Mouse (Mus musculus): ENCODE results near the gene Gpr39.

The Gpr39 gene

DNA sequence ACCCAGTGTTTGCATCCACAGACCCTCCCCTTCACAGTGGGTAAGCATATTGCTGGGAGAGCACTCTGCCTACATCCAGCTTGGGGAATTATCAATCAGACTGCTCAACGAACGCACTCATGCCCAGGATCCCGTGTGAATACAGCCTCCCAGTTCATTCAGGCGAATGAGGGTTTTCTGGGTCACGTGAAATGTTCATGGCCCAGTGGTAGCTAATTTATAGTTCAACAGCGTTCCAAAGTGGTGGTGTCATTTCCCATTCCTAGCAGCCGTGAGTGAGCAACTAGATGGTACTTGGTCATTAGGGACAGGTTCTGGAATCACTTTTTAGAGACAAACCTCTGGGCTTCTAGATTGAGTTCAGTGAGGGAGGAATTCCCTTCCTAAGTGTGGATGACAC is 144.3 kb downstream of the Gpr39 start:
- no peak for DNase-seq

DNA sequence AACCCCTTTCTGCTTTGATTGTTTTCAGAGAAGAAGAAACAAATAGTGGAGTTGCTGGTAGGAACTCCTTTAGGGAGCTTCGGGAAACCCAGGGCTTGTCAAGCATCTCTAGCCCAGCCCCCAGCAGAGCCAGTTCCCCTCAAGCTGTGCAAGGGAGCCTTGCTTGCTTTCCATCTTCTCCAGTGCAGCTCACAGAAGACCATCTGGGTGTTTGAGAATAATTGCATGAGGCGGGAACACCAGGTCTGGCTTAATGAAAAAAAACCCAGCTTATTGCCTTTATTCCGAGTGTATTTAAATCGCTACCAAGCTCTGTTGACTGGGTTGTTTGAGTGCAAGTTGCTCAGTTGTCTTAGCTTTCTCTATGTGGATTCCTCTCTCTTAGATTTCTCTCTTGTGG is 146.8 kb downstream of the Gpr39 start:
- DNase-seq: no peak

- DNase-seq: no peak
These were observed 160.7 kb downstream of the Gpr39 start for GRCm38 (mm10) chr1:125837507-125837906.

GRCm38 (mm10) chr1:125839746-125840392 is 163.1 kb downstream of the Gpr39 start:
- DNase-seq: no peak

DNA sequence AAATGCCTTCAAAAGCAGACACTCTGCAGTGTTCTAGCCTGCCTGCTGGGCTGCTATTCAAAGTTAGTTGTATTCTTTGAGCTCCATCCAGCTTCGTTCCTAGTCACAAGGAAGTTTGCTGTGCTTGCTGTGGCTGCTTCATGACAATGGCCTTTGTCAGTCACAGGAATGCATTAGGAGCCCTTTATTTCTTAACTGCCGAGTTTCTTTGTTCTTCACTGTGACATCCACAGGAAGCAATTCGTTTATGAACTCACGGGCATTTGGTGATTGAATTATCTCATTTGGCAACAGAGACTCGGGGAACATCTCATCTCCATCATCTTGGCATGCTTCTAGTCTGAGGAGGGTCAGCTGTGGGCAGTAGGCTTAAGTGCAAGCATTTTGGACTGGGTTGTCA is 177.9 kb downstream of the Gpr39 start:
- no peak for DNase-seq

DNA sequence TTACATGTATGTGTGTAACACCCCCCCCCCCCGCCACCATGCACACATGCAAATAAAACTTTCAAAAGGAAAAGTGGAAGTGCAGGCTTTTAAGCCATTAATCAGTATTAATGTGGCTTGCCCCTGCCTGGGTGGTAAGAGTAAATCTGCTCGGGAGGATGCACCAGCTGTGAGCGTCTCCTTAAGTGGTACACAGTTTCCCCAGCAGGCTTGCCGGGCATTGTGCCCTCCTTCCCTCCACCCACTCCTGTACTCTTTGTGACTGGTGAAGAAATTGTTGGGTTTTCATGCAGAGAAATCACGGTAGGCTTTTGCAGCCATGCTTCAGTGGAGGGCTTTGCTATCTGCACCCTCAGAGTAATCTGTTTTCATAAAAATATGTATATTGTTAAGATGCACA is 181.8 kb downstream of the Gpr39 start:
- peak; percentile 62 for DNase-seq

GRCm38 (mm10) chr1:125870056-125870455 is 193.3 kb downstream of the Gpr39 start:
- DNase-seq: no peak

DNA sequence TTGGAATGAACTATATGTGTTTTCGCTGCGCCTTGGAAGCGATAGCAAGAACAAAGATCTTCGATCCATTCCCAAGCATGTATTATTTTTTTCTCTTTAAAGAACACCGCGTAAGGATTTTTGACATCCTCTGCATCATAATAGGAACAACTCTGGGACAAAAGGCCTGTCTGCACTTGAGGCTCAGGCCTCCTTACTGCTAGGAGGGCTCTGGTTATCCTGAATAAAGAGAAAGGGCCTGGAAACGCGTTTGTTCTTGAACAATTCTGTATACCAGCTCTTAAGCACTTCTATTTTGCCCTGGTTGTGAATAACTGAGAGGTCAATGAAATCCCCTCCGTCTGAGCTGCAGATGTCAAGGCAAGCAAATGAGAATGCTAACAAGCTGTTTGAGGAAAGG is 216.4 kb downstream of the Gpr39 start:
- DNase-seq: no peak

GRCm38 (mm10) chr1:125910211-125910870 is 233.5 kb downstream of the Gpr39 start:
- no peak for DNase-seq

GRCm38 (mm10) chr1:125910871-125911265 is 234.1 kb downstream of the Gpr39 start:
- DNase-seq: no peak

GRCm38 (mm10) chr1:125911337-125911900 is 234.6 kb downstream of the Gpr39 start:
- DNase-seq: peak; percentile 40

- DNase-seq: peak; percentile 72
These were observed 235.2 kb downstream of the Gpr39 start for GRCm38 (mm10) chr1:125911901-125912445.

DNA sequence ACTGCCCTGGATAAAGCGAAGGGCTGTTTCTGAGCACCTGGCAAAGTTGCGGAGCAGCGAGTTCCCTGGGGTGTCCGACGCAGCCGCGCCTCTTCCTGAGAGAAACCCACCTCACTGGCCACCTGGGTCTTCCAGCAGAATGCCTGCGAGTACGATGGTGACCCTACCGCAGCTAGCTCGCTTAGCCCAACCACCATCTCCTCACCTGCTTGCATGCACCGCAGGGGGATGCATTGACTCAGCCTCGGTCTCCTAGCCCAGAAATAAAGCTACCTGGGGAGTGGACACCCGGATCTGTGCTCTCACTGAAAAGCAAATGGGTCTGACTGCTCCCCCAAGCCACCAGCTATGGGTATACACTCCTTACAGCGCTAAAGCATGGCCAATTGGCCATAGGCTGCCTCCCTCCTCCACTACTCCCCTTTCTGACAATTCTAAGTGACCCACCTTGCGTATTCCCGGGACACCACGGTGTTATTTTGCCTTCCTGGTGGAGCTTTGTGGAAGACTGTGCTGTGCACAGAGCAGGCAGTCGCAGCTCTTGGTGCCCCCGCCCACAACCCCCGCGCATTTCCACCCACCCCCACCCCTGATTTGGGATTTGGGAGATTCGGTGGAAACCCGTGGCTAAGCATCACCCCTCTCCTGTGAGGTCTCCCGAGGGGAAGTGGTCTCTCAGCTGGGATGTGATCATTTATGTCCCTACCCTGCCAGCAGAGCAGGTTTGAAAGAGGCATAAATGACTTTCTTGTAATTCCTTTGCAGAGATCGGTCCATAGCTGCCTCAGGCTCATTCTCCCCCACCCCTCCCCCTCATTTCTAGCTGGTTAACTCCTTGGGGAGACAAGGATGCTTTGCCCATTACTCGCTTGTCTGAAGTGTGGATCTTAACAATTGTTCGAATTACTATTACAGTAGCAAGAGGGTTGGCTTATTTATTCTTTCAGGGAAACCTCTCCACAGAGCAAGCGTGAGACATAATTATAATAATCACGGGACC is 236.1 kb downstream of the Gpr39 start, which contains the start of gene Lypd1:
TSS of gene Lypd1 (minus strand) at position 501 of the 1,000 bp plus-strand sequence.
- no peak for DNase-seq

- no peak for DNase-seq
These were observed 243.9 kb downstream of the Gpr39 start for GRCm38 (mm10) chr1:125920696-125921095.

- no peak for DNase-seq
These were observed 246.3 kb downstream of the Gpr39 start for GRCm38 (mm10) chr1:125923062-125923461.

All from right cerebral cortex, adult 18-20 months (tissue).